Mouse (Mus musculus) liver, adult 2 months (tissue): ENCODE data around the gene Enc1. TPM values are rescaled to one million over a fixed set of nuclear protein-coding genes. Genes with fewer than 3 reads are reported as not detected.

Source experiments
- DNase-seq: peaks from one replicate; pipeline ENCODE4 v3.0.0-alpha.2; 2011; ENCODE audit warnings: low read depth, low spot score; ENCODE audit errors: extremely low read depth
- H3K27ac ChIP-seq: fragments of 200-500 bp; replicated peaks from 2 replicates; pipeline ENCODE4 v1.5.1; 2012; ENCODE audit warnings: low read depth, mild to moderate bottlenecking, control low read depth, inconsistent platforms, low read length; ENCODE audit not compliant: insufficient read depth
- H3K27me3 ChIP-seq: fragments of 200-500 bp; 2 replicates; pipeline ENCODE4 v1.6.1; 2012; ENCODE audit warnings: mild to moderate bottlenecking, moderate library complexity, low read length, inconsistent platforms; ENCODE audit not compliant: control insufficient read depth, insufficient read depth
- H3K36me3 ChIP-seq: fragments of 200-500 bp; 2 replicates; pipeline ENCODE4 v1.6.1; 2012; ENCODE audit warnings: low read length, inconsistent platforms; ENCODE audit not compliant: control insufficient read depth, insufficient read depth
- H3K4me1 ChIP-seq: fragments of 200-500 bp; 2 replicates; pipeline ENCODE4 v1.6.1; 2011; ENCODE audit warnings: low read length; ENCODE audit not compliant: control insufficient read depth, insufficient read depth
- H3K4me3 ChIP-seq: fragments of 200-500 bp; 2 replicates; pipeline ENCODE4 v1.5.1; 2011; ENCODE audit warnings: low read depth, mild to moderate bottlenecking, control low read depth, low read length, moderate library complexity; ENCODE audit not compliant: insufficient read depth
- H3K79me2 ChIP-seq: fragments of 200-500 bp; 2 replicates; pipeline ENCODE4 v1.6.1; 2012; ENCODE audit warnings: inconsistent platforms, mild to moderate bottlenecking, low read length, moderate library complexity; ENCODE audit not compliant: control insufficient read depth, insufficient read depth
- H3K9ac ChIP-seq: fragments of 200-500 bp; 2 replicates; pipeline ENCODE4 v1.6.1; 2012; ENCODE audit warnings: low read depth, mild to moderate bottlenecking, control low read depth, inconsistent platforms, low read length
- CTCF ChIP-seq: fragments of 200-500 bp; IDR thresholded peaks from 2 replicates; pipeline ENCODE4 v1.5.1; 2011; ENCODE audit warnings: low read depth, low read length, control low read depth
- POLR2A ChIP-seq: fragments of 200-500 bp; IDR thresholded peaks from 2 replicates; pipeline ENCODE4 v1.6.1; 2011; ENCODE audit warnings: low read length, control low read depth; ENCODE audit not compliant: insufficient read depth; ENCODE audit errors: extremely low read depth
- WGBS: fragments of 180-500 bp; shearing (Covaris S2); methylation state at CpG from one replicate; pipeline ENCODE4 v1.1.7; 2018; 5-methylcytosine and 5-hydroxymethylcytosine counted together
- polyA plus RNA-seq: library from polyadenylated mRNA; depleted of rRNA; stranded (reverse); fragments of >200 nt; gene quantifications from 2 replicates; pipeline ENCODE4 v1.2.3, GENCODE M21; 2012; rRNA removed
- total RNA-seq: library from RNA; depleted of rRNA; stranded (reverse); fragments of >200 nt; gene quantifications from 2 replicates; pipeline ENCODE4 v1.2.3, GENCODE M21; 2014; rRNA removed

Enc1 gene
- 2.3 and 2.6 TPM in 2 replicates for total RNA-seq
- 1.3 TPM in 2 replicates for polyA plus RNA-seq

DNA sequence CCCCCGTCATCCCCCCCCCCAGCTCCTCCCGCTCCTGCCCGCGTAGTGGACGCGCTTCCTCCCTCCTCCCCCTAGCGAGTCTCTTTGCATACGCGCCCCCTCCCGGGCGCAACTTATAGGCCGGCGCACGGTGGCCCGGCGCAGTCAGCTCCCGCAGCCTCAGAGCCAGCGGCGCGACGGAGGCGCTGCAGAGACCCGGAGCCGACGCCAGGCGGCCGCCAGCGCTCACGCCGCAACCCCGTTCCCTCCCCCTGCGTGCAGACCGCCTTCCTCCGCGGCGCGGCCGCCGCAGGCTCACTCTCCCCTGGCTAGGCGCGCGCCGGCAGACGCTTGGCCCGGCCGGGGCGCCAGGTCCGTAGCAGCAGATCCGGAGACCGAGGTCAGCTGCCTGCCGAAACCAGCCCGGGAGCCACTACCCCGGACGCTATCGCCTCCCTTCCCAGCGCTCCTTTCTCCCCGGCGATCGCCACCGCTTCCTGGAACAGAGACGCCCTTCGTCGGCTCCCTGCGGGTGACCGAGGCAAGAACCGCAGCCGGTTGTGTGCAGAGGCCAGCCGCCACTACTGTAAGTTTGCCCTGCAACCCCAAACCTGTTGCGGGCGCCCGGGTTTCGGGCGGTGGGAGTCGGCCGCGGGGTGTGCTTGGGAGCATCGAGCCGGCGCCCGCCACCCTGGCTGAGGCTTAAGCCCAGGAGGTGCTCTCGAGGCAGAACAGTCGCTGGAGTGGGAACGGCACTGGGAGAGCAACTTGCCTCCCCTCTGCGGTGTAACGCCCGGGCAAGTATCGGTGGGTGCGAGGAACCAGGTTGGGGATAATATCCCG lies at the start of gene Enc1:
TSS of gene Enc1 (plus strand) at position 141 of the 822 bp plus-strand sequence.
- no peaks in the 10 kb centered on the region for H3K36me3 ChIP-seq
- H3K27ac ChIP-seq, result peak within 1 kb of the TSS; percentile 69
- H3K79me2 ChIP-seq, result 0 out of 2 replicates have a peak, but pooled peaks cover 3% of the 10 kb centered on the region
- peaks cover 4% of the 10 kb centered on the region; the same call in 1 of the 2 replicates for H3K4me1 ChIP-seq
- peak; percentile 67 for DNase-seq
- no peaks in the 10 kb centered on the region for H3K27me3 ChIP-seq
- peak within 1 kb of the TSS; percentile 87 for H3K4me3 ChIP-seq
- TF ChIP-seq CTCF (peak; percentile 75), POLR2A (peak; percentile 49; the same call in 1 of the 2 replicates)
- peak within 1 kb of the TSS; percentile 91 for H3K9ac ChIP-seq
- under 1% methylated on average over 86 of the region's 89 CpGs for WGBS

DNA sequence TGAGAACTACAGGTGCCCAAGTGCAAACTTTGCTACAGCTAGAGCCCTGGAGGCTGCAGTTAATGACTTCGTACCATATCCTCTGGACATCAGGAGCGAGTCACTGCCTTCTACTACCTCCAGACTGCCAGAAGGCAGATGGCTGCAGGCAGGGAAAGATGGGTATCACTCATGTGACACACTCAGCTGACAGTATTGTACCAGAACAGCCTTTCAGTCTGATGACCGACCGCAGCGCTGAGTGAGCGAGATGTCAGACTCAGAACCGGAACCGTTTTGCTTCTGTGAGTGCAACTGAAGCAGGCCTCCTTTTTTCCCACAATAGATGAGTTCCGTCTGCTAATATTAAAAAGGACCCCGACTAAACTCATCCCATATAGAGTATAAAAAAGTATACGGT lies 48.3 kb upstream of the Enc1 start:
- peaks cover under 1% of the 10 kb centered on the region; the same call in 1 of the 2 replicates for H3K4me1 ChIP-seq
- no peak for DNase-seq
- H3K4me3 ChIP-seq, result no peak overlapping the region
- WGBS, result 95% methylated on average over 11 of the region's 11 CpGs
- no peak overlapping the region for H3K9ac ChIP-seq
- no peaks in the 10 kb centered on the region for H3K27me3 ChIP-seq
- H3K27ac ChIP-seq, result no peak overlapping the region
- no peaks in the 10 kb centered on the region for H3K79me2 ChIP-seq
- no peak for TF ChIP-seq POLR2A
- no peak for TF ChIP-seq CTCF
- H3K36me3 ChIP-seq, result peaks cover 2% of the 10 kb centered on the region; the same call in 1 of the 2 replicates

DNA sequence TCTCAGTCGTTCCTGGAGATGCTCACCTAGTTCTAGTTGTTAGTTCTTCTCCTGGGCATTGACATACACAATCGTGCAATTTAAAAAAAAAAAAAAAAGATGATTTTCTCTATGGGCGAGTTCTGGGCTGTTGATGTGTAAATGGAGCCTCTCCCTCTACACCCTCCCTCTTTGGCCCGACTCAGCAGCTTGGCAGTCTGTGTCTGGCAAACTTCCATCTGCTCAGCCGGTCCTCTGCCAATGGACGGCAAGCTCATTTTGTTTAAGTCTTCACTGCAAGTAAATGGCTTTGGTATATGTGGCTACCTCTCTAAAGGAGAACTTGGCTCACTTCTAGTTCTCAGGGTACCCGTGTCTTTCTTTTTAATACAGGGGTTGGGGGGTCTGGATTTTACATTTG lies 47.5 kb upstream of the Enc1 start:
- Histone ChIP-seq H3K79me2 (no peaks in the 10 kb centered on the region), H3K4me1 (peaks cover 2% of the 10 kb centered on the region; the same call in 1 of the 2 replicates), H3K27ac (no peak overlapping the region), H3K9ac (no peak overlapping the region), H3K4me3 (no peak overlapping the region), H3K36me3 (peaks cover 2% of the 10 kb centered on the region; the same call in 1 of the 2 replicates), H3K27me3 (no peaks in the 10 kb centered on the region)
- DNase-seq, result peak; percentile 62
- WGBS, result 40% methylated on average over 7 of the region's 7 CpGs
- TF ChIP-seq CTCF (no peak), POLR2A (no peak)

DNA sequence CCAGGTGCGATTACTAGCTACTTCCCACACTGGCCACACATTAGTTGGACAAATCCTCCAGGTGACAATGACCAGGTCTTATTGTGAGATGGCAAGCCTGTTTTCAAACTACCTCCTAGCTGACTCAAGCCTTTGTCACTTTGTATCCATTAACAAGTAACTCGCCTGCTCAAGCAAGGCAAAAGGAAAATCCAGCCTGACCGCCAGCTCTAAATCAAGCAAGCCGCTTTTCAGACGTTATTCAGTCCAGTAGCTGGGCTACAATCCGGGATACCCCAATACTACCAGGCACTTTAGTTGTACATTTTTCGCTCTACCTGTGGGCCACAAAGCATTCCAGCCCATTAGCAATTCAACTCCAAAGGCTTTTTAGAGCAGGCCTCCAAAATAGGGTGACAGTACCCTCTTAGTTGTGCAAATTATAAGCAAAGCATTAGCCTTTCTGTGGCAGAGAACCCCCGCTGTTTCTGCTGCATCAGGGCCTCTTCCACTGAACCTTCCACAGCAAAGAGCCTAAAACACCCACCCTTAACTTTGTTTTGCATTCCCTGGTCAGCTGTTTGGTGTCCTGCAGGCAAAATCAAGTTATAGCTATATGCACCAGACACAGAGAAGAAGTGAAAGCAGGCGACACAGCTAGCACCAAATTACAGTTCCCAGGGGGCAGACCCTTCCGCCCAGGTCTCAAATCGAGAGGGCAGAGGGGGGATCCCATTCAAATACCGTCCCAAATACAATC lies 44.5 kb upstream of the Enc1 start:
- no peak for DNase-seq
- Histone ChIP-seq H3K27me3 (no peaks in the 10 kb centered on the region), H3K9ac (no peak overlapping the region), H3K27ac (no peak overlapping the region), H3K79me2 (no peaks in the 10 kb centered on the region), H3K4me3 (no peak overlapping the region), H3K36me3 (no peaks in the 10 kb centered on the region), H3K4me1 (peaks cover 2% of the 10 kb centered on the region; the same call in 1 of the 2 replicates)
- 92% methylated on average over 12 of the region's 12 CpGs for WGBS
- no peak for TF ChIP-seq CTCF
- TF ChIP-seq POLR2A, result no peak

DNA sequence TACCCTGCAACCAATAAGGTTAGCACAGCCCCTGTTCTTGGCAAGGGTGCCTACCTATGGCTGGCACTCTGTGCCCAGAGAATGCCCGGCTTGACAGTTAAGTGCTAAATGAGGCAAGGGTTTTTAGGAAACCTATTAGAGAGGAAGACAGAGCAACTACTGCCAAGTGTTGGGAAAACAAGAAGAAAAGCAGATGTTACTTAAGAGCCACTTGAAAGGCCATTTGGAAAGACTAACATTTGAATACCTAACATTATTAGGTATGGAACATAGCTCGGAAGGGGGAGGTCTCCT lies 44.0 kb upstream of the Enc1 start:
- Histone ChIP-seq H3K4me1 (peaks cover 2% of the 10 kb centered on the region; the same call in 1 of the 2 replicates), H3K4me3 (no peak overlapping the region), H3K36me3 (no peaks in the 10 kb centered on the region), H3K27me3 (no peaks in the 10 kb centered on the region), H3K79me2 (no peaks in the 10 kb centered on the region), H3K27ac (no peak overlapping the region), H3K9ac (no peak overlapping the region)
- 95% methylated on average over 2 of the region's 2 CpGs for WGBS
- no peak for TF ChIP-seq CTCF
- no peak for TF ChIP-seq POLR2A
- no peak for DNase-seq
